Mouse (Mus musculus) mature B cell (primary cell): ENCODE data around the gene Wdr73.

ENCODE experiments used
- in situ Hi-C: fragments of 300-500 bp; cut with MboI; formaldehyde crosslinking; loops from 2 replicates; pipeline ENCODE4 v1.14.3; 2019

Wdr73 gene

GRCm38 (mm10) chr7:80857181-80857580 lies 43.9 kb downstream of the Wdr73 start:
- in situ Hi-C loops, result loop anchor here (10.0 to 25.0 kb wide), 2 partner anchors 205 to 298 kb away; partner anchors contain the start of gene Alpk3

- in situ Hi-C loops, result loop anchor here (10.0 to 25.0 kb wide), 2 partner anchors 207 to 299 kb away; partner anchors contain the start of gene Alpk3
Measured at GRCm38 (mm10) chr7:80855316-80855715, 45.8 kb downstream of the Wdr73 start.

- in situ Hi-C loops, result loop anchor here (5.0 to 25.0 kb wide), 3 partner anchors 116 to 302 kb away; partner anchors contain the start of gene Alpk3
Measured at GRCm38 (mm10) chr7:80853218-80853617, 47.9 kb downstream of the Wdr73 start.

GRCm38 (mm10) chr7:80850520-80850919 lies 50.5 kb downstream of the Wdr73 start:
- in situ Hi-C loops, result loop anchor here (5.0 to 25.0 kb wide), 3 partner anchors 113 to 304 kb away; partner anchors contain the start of gene Alpk3

DNA sequence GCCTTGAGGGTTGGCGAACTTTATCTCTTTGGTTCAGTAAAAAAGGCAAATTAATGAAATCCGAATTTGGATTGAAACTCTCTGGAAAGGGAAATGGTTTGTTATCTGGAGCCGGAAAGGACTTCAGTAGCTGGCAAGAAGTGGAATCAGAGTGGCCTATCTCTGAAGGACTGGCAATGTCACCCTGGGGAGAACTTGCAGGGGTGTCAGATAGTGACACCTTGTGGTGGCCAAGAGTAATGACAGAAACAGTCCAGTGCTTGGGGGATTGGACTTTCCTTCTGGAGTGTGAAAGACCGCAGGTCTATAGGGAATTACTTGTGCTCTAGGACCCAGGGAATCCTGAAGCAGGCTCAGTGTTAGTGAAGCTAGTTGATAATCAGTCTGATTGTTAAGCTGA lies 51.4 kb downstream of the Wdr73 start:
- in situ Hi-C loops, result loop anchor here (5.0 to 25.0 kb wide), 3 partner anchors 112 to 305 kb away; partner anchors contain the start of gene Alpk3

GRCm38 (mm10) chr7:80849267-80849666 lies 51.8 kb downstream of the Wdr73 start:
- in situ Hi-C loops, result no loop called here

DNA sequence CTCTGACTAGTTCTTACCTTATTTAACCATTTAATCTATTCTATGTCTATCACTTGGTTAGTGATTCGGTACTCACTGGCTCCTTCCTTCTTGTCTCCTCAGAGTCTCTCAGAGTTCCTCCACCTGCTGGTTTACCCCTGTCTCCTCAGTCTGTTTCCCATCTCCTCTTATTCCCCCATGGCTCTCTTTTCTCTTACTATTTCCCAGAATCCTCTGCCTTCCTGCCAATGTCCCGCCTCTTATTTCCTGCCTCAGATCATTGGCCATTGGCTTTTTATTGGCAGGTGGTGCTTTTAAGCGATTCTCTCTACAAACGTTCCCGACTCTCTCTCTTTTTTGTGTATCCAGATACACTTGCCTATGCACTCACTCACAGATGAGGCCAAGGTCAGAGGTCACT lies 54.4 kb downstream of the Wdr73 start:
- in situ Hi-C loops, result no loop called here

GRCm38 (mm10) chr7:80846280-80846678 lies 54.8 kb downstream of the Wdr73 start:
- in situ Hi-C loops, result no loop called here

DNA sequence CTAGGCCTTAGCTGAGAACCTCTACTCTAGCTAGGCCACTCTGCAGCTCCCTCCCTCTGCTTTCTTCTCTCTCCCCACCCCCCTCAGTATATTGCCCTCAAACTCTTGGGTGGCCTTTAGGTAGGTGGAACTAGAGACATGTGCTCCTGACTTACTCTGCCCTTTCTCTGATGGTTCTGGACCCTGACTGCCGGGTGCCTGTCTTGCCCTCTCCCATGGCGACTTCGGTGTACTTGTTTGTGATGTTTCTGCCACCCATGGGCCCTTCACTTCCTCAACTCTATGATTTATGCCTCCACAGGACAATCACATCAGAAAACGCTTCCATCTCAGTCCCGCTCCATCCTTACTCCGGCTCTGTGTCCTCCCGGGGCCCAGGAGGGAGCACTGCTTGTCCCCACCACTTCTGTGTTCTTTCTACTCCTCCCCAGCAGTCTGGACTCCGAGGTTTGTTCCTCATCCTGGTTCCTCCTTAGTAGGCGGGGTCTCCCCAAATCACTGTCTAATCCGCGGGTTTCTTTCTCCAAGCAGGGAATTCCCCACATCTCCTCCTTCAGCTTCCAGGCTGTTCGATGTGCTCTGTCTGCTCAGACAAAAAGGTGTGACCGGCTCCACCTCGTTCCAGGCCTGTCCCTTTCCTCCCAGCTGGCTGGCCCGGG lies 55.3 kb downstream of the Wdr73 start:
- in situ Hi-C loops, result no loop called here

- in situ Hi-C loops, result no loop called here
Measured at GRCm38 (mm10) chr7:80844691-80845090, 56.4 kb downstream of the Wdr73 start.

- in situ Hi-C loops, result no loop called here
Measured at GRCm38 (mm10) chr7:80843910-80844640, 57.0 kb downstream of the Wdr73 start.

GRCm38 (mm10) chr7:80843176-80843575 lies 57.9 kb downstream of the Wdr73 start:
- in situ Hi-C loops, result no loop called here

DNA sequence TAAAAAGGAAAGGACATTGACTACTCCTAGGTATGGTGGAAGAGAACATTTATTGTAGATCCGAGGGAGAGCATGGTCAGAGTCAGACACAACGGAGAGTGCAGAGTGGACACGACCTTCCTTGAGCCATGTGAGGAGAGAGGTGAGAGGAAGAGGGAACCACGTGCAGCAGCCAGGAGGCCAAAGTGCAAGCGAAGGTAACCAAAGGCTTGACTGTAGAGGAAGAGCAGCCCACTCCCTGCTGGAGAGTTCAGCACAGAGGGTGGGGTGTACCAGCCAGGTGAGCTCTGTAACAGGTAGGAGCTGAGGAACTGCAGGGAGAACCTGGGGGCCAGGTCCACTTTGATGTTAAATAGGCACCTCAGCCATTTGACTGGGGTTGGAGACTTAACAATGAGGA lies 58.9 kb downstream of the Wdr73 start:
- in situ Hi-C loops, result no loop called here

GRCm38 (mm10) chr7:80840937-80841336 lies 60.1 kb downstream of the Wdr73 start:
- in situ Hi-C loops, result no loop called here
